Mouse (Mus musculus): ENCODE results near the gene Kcna3. TPM values are rescaled to one million over a fixed set of nuclear protein-coding genes. Genes with fewer than 3 reads are reported as not detected.

The Kcna3 gene
- 10 to 100 TPM; 18.6 to 22.6 TPM for total RNA-seq (2021)
- long read RNA-seq, partial matches to known transcripts: 0 of 2 reads
- long read RNA-seq, other reads (novel, unspliced or antisense): 0 of 2 reads

DNA sequence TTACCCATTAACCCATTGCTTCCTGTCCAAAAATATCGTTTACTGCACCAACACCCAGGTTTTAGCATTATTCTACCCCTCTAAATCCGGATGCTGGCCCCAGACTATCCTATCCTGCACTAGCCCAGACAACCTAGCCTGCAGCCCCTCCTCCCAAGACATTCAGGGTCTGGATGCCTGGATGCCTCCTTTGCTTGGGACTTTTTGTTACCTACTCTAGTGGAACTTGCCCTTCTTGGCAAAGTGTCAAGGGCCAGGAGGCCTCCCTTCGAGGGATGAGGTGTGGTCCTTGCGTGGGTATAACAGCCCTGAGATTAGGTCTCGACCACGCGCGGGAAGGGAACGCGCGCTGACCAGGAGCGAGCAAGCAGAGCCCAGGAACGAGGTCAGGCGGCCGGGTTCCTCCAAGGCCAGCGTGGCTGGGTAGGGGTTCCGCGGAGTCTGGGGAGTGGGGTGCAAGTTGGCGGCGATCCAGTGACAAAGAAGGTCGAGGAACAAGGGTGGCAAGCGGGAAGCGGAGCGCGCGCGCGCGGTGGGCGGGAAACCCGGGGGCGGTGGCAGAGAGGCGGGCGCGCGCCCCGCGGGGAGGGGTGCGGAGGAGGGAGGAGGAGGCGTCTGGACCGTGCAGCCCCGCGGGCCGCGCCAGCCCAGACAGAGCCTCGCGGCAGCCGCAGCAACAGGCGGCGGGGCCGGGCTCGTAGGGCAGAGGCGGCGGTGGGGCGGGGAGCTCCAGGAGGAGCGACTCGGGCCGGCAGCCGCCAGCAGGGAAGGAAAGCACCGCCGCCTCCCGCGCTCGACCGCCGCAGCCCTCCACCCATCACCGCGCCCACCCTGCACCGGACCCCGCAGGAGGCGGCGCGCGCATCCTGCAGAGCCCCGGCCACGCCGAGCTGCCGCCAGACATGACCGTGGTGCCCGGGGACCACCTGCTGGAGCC, at the start of gene Kcna3:
Gene Kcna3 (plus strand): TSS at position 649 of the 937 bp plus-strand sequence.
- DNase-seq (ENCODE audit: low spot score in 2 of 2): peak; percentile 76 to 83

GRCm38 (mm10) chr3:106991334-106991733, 44.6 kb upstream of the Kcna3 start:
- DNase-seq (ENCODE audit: low spot score in 2 of 2): no peak

DNA sequence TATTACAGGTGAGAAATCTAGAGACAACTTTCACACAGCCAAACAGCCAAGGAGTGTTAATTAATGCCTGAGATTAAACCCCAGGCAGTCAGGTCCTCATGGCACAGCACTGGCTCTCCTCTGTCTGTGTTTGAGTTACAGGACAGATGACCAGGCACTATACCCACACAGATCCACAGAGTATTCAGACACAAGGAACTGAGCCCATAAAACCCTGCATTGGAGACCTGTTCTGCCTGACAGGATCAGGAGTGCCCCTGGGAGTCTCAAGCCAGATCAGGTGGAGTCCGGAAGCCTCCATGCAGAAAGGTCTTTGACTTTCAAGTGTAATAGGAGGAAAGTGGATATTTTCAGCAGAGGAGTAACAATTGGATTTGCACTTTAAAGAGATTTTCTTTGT, 40.6 kb upstream of the Kcna3 start:
- no peak for DNase-seq (ENCODE audit: low spot score in 2 of 2)

DNA sequence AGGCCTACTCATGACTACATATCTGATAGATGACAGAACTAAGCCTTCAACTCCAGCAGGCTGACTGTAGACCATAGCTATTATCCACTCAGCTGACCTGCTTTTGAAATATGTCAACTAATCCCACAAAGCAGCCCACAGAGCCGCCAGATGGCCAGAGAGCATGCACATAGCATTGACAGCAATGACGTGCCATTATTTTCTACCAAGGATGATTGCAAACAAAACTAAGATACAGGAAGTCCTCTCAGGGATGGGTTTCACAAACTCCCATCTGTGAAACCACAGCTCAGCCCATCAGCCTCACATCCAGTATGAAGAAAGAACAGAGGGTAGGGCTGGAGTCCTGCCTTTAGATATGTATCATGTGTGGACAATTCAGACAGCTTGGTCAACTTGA, 39.8 kb upstream of the Kcna3 start:
- DNase-seq (ENCODE audit: low spot score in 2 of 2): no peak

GRCm38 (mm10) chr3:106998370-106998769, 37.6 kb upstream of the Kcna3 start:
- no peak for DNase-seq (ENCODE audit: low spot score in 2 of 2)

DNA sequence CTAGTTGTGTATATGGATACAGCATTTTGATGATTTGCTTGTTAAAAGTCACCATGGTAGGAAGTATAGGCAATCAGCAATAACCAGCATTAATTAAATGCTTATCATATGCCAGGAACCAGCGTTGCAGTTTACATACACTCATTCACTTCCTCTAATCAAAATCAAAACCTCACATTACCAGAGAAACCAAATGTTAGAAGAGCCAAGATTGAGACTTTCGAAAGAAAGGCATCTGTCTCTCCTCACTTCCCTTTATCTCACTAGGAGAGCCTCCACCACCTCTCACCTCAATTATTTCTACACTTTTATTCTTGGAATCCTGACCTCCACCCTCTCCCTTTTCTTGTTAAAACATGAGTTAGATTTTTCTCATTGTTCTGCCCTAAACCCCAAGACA, 35.8 kb upstream of the Kcna3 start:
- no peak for DNase-seq (ENCODE audit: low spot score in 2 of 2)

- no peak for DNase-seq (ENCODE audit: low spot score in 2 of 2)
These were observed 33.5 kb upstream of the Kcna3 start for GRCm38 (mm10) chr3:107002249-107003123.

- no peak for DNase-seq (ENCODE audit: low spot score in 2 of 2)
These were observed 26.5 kb upstream of the Kcna3 start for GRCm38 (mm10) chr3:107009329-107010076.

GRCm38 (mm10) chr3:107018286-107018685, 17.7 kb upstream of the Kcna3 start:
- DNase-seq (ENCODE audit: low spot score in 2 of 2): peak in 1 of 2 experiments; percentile 27

- no peak for DNase-seq (ENCODE audit: low spot score in 2 of 2)
These were observed 4.4 kb upstream of the Kcna3 start for GRCm38 (mm10) chr3:107031547-107031946.

- no peak for DNase-seq (ENCODE audit: low spot score in 2 of 2)
These were observed 1.2 kb upstream of the Kcna3 start for GRCm38 (mm10) chr3:107034776-107035175.

DNA sequence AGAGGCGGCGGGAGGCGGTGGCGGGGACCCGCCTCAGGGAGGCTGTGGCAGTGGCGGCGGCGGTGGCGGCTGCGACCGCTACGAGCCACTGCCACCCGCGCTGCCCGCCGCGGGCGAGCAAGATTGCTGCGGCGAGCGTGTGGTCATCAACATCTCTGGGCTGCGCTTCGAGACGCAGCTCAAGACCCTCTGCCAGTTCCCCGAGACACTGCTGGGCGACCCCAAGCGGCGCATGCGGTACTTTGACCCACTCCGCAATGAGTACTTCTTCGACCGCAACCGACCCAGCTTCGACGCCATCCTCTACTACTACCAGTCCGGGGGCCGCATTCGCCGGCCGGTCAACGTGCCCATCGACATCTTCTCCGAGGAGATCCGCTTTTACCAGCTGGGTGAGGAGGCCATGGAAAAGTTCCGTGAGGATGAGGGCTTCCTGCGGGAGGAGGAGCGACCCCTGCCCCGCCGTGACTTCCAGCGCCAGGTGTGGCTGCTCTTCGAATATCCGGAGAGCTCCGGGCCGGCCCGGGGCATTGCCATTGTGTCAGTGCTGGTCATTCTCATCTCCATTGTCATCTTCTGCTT, 580 bp downstream of the Kcna3 start:
- peak; percentile 49 to 60 for DNase-seq (ENCODE audit: low spot score in 2 of 2)

- peak; percentile 21 to 42 for DNase-seq (ENCODE audit: low spot score in 2 of 2)
These were observed 1.1 kb downstream of the Kcna3 start for GRCm38 (mm10) chr3:107037105-107037504.

DNA sequence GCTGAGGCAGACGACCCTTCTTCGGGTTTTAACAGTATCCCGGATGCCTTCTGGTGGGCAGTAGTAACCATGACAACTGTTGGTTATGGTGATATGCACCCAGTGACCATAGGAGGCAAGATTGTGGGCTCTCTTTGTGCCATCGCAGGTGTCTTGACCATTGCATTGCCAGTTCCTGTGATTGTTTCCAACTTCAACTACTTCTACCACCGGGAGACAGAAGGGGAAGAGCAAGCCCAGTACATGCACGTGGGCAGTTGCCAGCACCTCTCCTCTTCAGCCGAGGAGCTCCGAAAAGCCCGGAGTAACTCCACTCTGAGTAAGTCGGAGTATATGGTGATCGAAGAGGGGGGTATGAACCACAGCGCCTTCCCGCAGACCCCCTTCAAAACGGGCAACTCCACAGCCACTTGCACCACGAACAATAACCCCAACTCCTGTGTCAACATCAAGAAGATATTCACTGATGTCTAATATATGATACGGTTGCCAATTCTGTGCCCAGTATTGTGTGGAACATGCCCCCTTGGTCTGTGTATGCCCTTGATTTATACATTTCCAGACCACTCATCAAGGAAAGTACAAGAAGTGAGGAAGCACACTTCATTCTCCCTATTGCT, 1.7 kb downstream of the Kcna3 start:
- peak; percentile 12 to 19 for DNase-seq (ENCODE audit: low spot score in 2 of 2)

GRCm38 (mm10) chr3:107038156-107038536, 2.2 kb downstream of the Kcna3 start:
- no peak for DNase-seq (ENCODE audit: low spot score in 2 of 2)

- DNase-seq (ENCODE audit: low spot score in 2 of 2): peak; percentile 54 to 58
These were observed 2.8 kb downstream of the Kcna3 start for GRCm38 (mm10) chr3:107038661-107039223.

- DNase-seq (ENCODE audit: low spot score in 2 of 2): no peak
These were observed 3.3 kb downstream of the Kcna3 start for GRCm38 (mm10) chr3:107039306-107039705.

DNA sequence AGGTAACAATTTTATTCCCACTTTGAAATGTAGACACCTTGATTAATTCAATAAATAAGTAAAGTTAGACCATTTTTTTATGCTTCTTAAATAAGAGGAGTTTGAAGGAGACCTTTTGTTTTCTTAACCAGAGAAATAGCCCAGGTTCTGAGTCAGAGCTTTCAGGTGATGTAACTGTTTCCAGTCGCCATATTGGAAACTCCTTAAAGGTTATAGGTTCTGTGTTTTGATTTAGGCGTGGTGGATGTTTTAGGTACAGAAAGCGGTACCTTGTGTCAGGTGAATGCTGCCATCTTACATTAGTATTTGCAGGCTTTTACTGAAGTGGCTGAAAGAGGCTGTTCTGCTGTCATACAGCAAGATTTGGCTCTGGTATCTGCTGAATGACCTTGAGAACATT, 4.4 kb downstream of the Kcna3 start:
- no peak for DNase-seq (ENCODE audit: low spot score in 2 of 2)

- DNase-seq (ENCODE audit: low spot score in 2 of 2): no peak
These were observed 5.7 kb downstream of the Kcna3 start for GRCm38 (mm10) chr3:107041718-107042117.

DNA sequence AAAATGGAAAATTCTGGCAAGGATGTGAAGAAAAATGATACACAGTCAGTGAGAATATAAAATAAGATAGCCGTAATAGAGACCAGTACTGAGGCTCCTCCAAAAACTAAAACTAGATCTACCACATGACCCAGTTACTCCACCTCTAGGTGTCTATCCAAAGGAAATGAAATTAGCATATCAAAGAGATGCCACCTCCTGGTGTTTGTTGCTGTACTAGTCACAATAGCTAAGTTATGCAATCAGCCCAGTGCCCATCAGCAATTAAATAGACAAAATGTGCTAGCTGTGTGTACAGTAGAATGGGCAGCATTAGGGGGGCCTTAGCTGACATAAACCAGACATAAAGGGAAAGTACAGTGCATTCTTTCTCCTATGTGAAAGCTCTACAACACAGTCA, 25.5 kb downstream of the Kcna3 start:
- DNase-seq (ENCODE audit: low spot score in 2 of 2): no peak

All from layer of hippocampus, postnatal 10 days (tissue).